Mouse (Mus musculus): Measurements from ENCODE around the gene Emid1. TPM values are rescaled to one million over a fixed set of nuclear protein-coding genes. Genes with fewer than 3 reads are reported as not detected.

The Emid1 gene
- total RNA-seq, 2 experiments from 2014 or later, result 2.2 to 3.4 TPM

- DNase-seq (ENCODE audit: low spot score in 2 of 2), result no peak
Measured at GRCm38 (mm10) chr11:5064282-5065055, 87.6 kb downstream of the Emid1 start.

GRCm38 (mm10) chr11:5063561-5064281 is 88.3 kb downstream of the Emid1 start:
- DNase-seq (ENCODE audit: low spot score in 2 of 2), result no peak

GRCm38 (mm10) chr11:5062860-5063505 is 89.1 kb downstream of the Emid1 start:
- no peak for DNase-seq (ENCODE audit: low spot score in 2 of 2)

- DNase-seq (ENCODE audit: low spot score in 2 of 2), result no peak
Measured at GRCm38 (mm10) chr11:5062326-5062725, 89.7 kb downstream of the Emid1 start.

GRCm38 (mm10) chr11:5061413-5062139 is 90.5 kb downstream of the Emid1 start:
- peak; percentile 96 to 97 for DNase-seq (ENCODE audit: low spot score in 2 of 2)

- DNase-seq (ENCODE audit: low spot score in 2 of 2), result no peak
Measured at GRCm38 (mm10) chr11:5060756-5061412, 91.2 kb downstream of the Emid1 start.

- DNase-seq (ENCODE audit: low spot score in 2 of 2), result no peak
Measured at GRCm38 (mm10) chr11:5059704-5060156, 92.3 kb downstream of the Emid1 start.

GRCm38 (mm10) chr11:5059230-5059629 is 92.8 kb downstream of the Emid1 start:
- no peak for DNase-seq (ENCODE audit: low spot score in 2 of 2)

GRCm38 (mm10) chr11:5058783-5059182 is 93.3 kb downstream of the Emid1 start:
- DNase-seq (ENCODE audit: low spot score in 2 of 2), result no peak

- no peak for DNase-seq (ENCODE audit: low spot score in 2 of 2)
Measured at GRCm38 (mm10) chr11:5057856-5058641, 94.0 kb downstream of the Emid1 start, which contains the start of gene Rasl10a. TSS of gene Rasl10a (plus strand) at chr11:5058128.

- DNase-seq (ENCODE audit: low spot score in 2 of 2), result no peak
Measured at GRCm38 (mm10) chr11:5057541-5057855, 94.6 kb downstream of the Emid1 start.

- no peak for DNase-seq (ENCODE audit: low spot score in 2 of 2)
Measured at GRCm38 (mm10) chr11:5057064-5057463, 95.0 kb downstream of the Emid1 start.

Other genes with a start within 250 kb of the Emid1 start
- 1 to 10 TPM; 1.9 to 2.7 TPM for gene Nefh, start 204.2 kb downstream of the Emid1 start, total RNA-seq (2021)
- gene Ap1b1, start 165.4 kb downstream of the Emid1 start, total RNA-seq (2021), result 10 to 100 TPM; 54.3 to 73.9 TPM
- under 1 TPM in 1 of 2 experiments, not detected in 1; 0.46 TPM for gene Rasl10a, start 94.1 kb downstream of the Emid1 start, total RNA-seq (2021)
- 10 to 100 TPM; 45.2 to 49.9 TPM for gene Gas2l1, start 86.9 kb downstream of the Emid1 start, total RNA-seq (2021)
- gene Rhbdd3, start 53.3 kb downstream of the Emid1 start, total RNA-seq (2021), result 10 to 100 TPM; 16.3 to 19.5 TPM
- gene Ewsr1, start 53.0 kb downstream of the Emid1 start, total RNA-seq (2021), result 100 to 1,000 TPM; 211 to 300 TPM
- 10 to 100 TPM; 17.2 to 19.1 TPM for gene Kremen1, start 109.3 kb upstream of the Emid1 start, total RNA-seq (2021)